Mouse (Mus musculus) forebrain, embryonic 12.5 days (tissue): ENCODE measurements around the gene Ggt7. TPM values are rescaled to one million over a fixed set of nuclear protein-coding genes. Genes with fewer than 3 reads are reported as not detected.

ENCODE experiments used
- polyA plus RNA-seq: library from polyadenylated mRNA; unstranded; fragments of >200 nt; fragmentation: Nextera tagmentation; extraction: Ambion mirVana; gene quantifications from 2 replicates; pipeline ENCODE4 v1.2.1, GENCODE M21; 2016

Gene Ggt7
- polyA plus RNA-seq, 1 experiment from 2014 or later, result 27.5 TPM

Other genes with a start within 250 kb of the Ggt7 start
- gene Map1lc3a, start 241.9 kb downstream of the Ggt7 start, polyA plus RNA-seq, result 140 and 158 TPM in 2 replicates
- gene Pigu, start 160.8 kb downstream of the Ggt7 start, polyA plus RNA-seq, result 46.9 and 47.6 TPM in 2 replicates
- 79.5 and 95.0 TPM in 2 replicates for gene Trp53inp2, start 137.2 kb downstream of the Ggt7 start, polyA plus RNA-seq
- 37.8 and 38.3 TPM in 2 replicates for gene Ncoa6, start 44.3 kb downstream of the Ggt7 start, polyA plus RNA-seq
- 22.5 and 22.9 TPM in 2 replicates for gene Acss2, start 289 bp downstream of the Ggt7 start, polyA plus RNA-seq
- gene Gss, start 74.6 kb upstream of the Ggt7 start, polyA plus RNA-seq, result 16.6 and 20.0 TPM in 2 replicates
- gene Myh7b, start 93.0 kb upstream of the Ggt7 start, polyA plus RNA-seq, result 0.66 and 1.0 TPM in 2 replicates
- gene Trpc4ap, start 174.1 kb upstream of the Ggt7 start, polyA plus RNA-seq, result 159 and 167 TPM in 2 replicates
- gene Edem2, start 211.2 kb upstream of the Ggt7 start, polyA plus RNA-seq, result 32.6 and 33.0 TPM in 2 replicates
- not detected in 2 replicates for gene Gm17581, start 217.6 kb upstream of the Ggt7 start, polyA plus RNA-seq
- gene Procr, start 232.9 kb upstream of the Ggt7 start, polyA plus RNA-seq, result 1.4 and 2.6 TPM in 2 replicates